Mouse (Mus musculus): ENCODE data around the gene Tubg1. TPM values are rescaled to one million over a fixed set of nuclear protein-coding genes. Genes with fewer than 3 reads are reported as not detected.

Tubg1 gene
- total RNA-seq, 2 experiments from 2014 or later, result 22.0 to 30.2 TPM

- DNase-seq, result no peak
- TF ChIP-seq CTCF (IDR thresholded peaks at IDR 0.05), result no peak
- intact Hi-C loops (cut with DNase I), result no loop called here
- peak overlapping the region; percentile 86 for H3K27ac ChIP-seq
- no peak overlapping the region; the same call in 1 of the 2 replicates for H3K4me3 ChIP-seq
Observed at GRCm38 (mm10) chr11:101164351-101164665, 44.6 kb downstream of the Tubg1 start.

GRCm38 (mm10) chr11:101164677-101165580 is 45.2 kb downstream of the Tubg1 start:
- intact Hi-C loops (cut with DNase I), result no loop called here
- Histone ChIP-seq H3K4me3 (no peak overlapping the region), H3K27ac (peak overlapping the region; percentile 86)
- no peak for TF ChIP-seq CTCF (IDR thresholded peaks at IDR 0.05)
- no peak for DNase-seq

- no peak for TF ChIP-seq CTCF (IDR thresholded peaks at IDR 0.05)
- no peak for DNase-seq
- peak overlapping the region; percentile 99 for H3K27ac ChIP-seq
- intact Hi-C loops (cut with DNase I), result no loop called here
- H3K4me3 ChIP-seq, result no peak overlapping the region
Observed at GRCm38 (mm10) chr11:101166357-101166756, 46.6 kb downstream of the Tubg1 start.

GRCm38 (mm10) chr11:101167211-101167962 is 47.6 kb downstream of the Tubg1 start:
- intact Hi-C loops (cut with DNase I), result no loop called here
- Histone ChIP-seq H3K4me3 (peak overlapping the region; percentile 89; the same call in 1 of the 2 replicates), H3K27ac (peak overlapping the region; percentile 99)
- DNase-seq, result no peak
- TF ChIP-seq CTCF (IDR thresholded peaks at IDR 0.05), result no peak

GRCm38 (mm10) chr11:101167963-101168300 is 48.2 kb downstream of the Tubg1 start:
- intact Hi-C loops (cut with DNase I), result loop anchor here (2.0 kb wide), 1 partner anchor 37 kb away; no protein-coding TSS in a partner anchor
- no peak for DNase-seq
- peak overlapping the region; percentile 89 for H3K4me3 ChIP-seq
- H3K27ac ChIP-seq, result peak overlapping the region; percentile 99
- no peak for TF ChIP-seq CTCF (IDR thresholded peaks at IDR 0.05)

GRCm38 (mm10) chr11:101168301-101168980 is 48.7 kb downstream of the Tubg1 start:
- H3K4me3 ChIP-seq, result peak overlapping the region; percentile 89
- DNase-seq, result peak; percentile 79
- H3K27ac ChIP-seq, result peak overlapping the region; percentile 99
- no peak for TF ChIP-seq CTCF (IDR thresholded peaks at IDR 0.05)
- intact Hi-C loops (cut with DNase I), result loop anchor here (2.0 kb wide), 1 partner anchor 38 kb away; no protein-coding TSS in a partner anchor

GRCm38 (mm10) chr11:101169301-101170107 is 49.8 kb downstream of the Tubg1 start:
- H3K4me3 ChIP-seq, result peak overlapping the region; percentile 89
- DNase-seq, result peak; percentile 82
- intact Hi-C loops (cut with DNase I), result loop anchor here (2.0 to 5.0 kb wide), 2 partner anchors 39 to 187 kb away; no protein-coding TSS in a partner anchor
- H3K27ac ChIP-seq, result peak overlapping the region; percentile 99
- TF ChIP-seq CTCF (IDR thresholded peaks at IDR 0.05), result no peak

GRCm38 (mm10) chr11:101170354-101170810 is 50.6 kb downstream of the Tubg1 start, which contains the start of gene Cntnap1:
TSS of gene Cntnap1 (plus strand) at chr11:101170523.
- peak within 1 kb of the TSS; percentile 99 for H3K27ac ChIP-seq
- no peak for TF ChIP-seq CTCF (IDR thresholded peaks at IDR 0.05)
- H3K4me3 ChIP-seq, result peak within 1 kb of the TSS; percentile 89
- DNase-seq, result peak; percentile 93
- intact Hi-C loops (cut with DNase I), result loop anchor here (5.0 kb wide), 1 partner anchor 188 kb away; no protein-coding TSS in a partner anchor

- TF ChIP-seq CTCF (IDR thresholded peaks at IDR 0.05), result peak; percentile 23
- Histone ChIP-seq H3K27ac (peak within 1 kb of the TSS; percentile 99), H3K4me3 (peak within 1 kb of the TSS; percentile 89)
- intact Hi-C loops (cut with DNase I), result loop anchor here (5.0 kb wide), 1 partner anchor 189 kb away; no protein-coding TSS in a partner anchor
- peak; percentile 97 for DNase-seq
Observed at GRCm38 (mm10) chr11:101170811-101171610, 51.3 kb downstream of the Tubg1 start, which contains the start of gene Plekhh3. TSS of gene Plekhh3 (minus strand) at chr11:101171351.

- peak; percentile 79 for DNase-seq
- Histone ChIP-seq H3K27ac (peak overlapping the region; percentile 93), H3K4me3 (peak overlapping the region; percentile 89)
- TF ChIP-seq CTCF (IDR thresholded peaks at IDR 0.05), result no peak
- intact Hi-C loops (cut with DNase I), result loop anchor here (2.0 to 5.0 kb wide), 2 partner anchors 53 to 190 kb away; partner anchors contain the start of genes Retreg3 and Tubg1
Observed at GRCm38 (mm10) chr11:101171721-101172433, 52.1 kb downstream of the Tubg1 start.
